Mouse (Mus musculus) large intestine, adult 2 months (tissue): ENCODE measurements around the gene Tbx2. TPM values are rescaled to one million over a fixed set of nuclear protein-coding genes. Genes with fewer than 3 reads are reported as not detected.

ENCODE experiments used
- DNase-seq: peaks from one replicate; pipeline ENCODE4 v3.0.0-alpha.2; 2012; ENCODE audit warnings: low read depth, low spot score
- WGBS: fragments of 180-500 bp; shearing (Covaris S2); methylation state at CpG from one replicate; pipeline ENCODE4 v1.1.7; 2018; 5-methylcytosine and 5-hydroxymethylcytosine counted together
- polyA plus RNA-seq: library from polyadenylated mRNA; depleted of rRNA; stranded (reverse); fragments of >200 nt; gene quantifications from 2 replicates; pipeline ENCODE4 v1.2.3, GENCODE M21; 2012

Tbx2 gene
- polyA plus RNA-seq, 1 experiment = 6.5 TPM

GRCm38 (mm10) chr11:85823181-85823580 is 9.2 kb upstream of the Tbx2 start:
- no peak for DNase-seq
- WGBS = 13% methylated on average over 6 of the region's 6 CpGs

GRCm38 (mm10) chr11:85823794-85824193 is 8.6 kb upstream of the Tbx2 start:
- 94% methylated on average over 4 of the region's 4 CpGs for WGBS

GRCm38 (mm10) chr11:85825031-85825430 is 7.3 kb upstream of the Tbx2 start:
- 88% methylated on average over 10 of the region's 10 CpGs for WGBS
- no peak for DNase-seq

More at GRCm38 (mm10) chr11:85823794-85824193, 8.6 kb upstream of the Tbx2 start:
- no peak for DNase-seq

- DNase-seq = no peak
- 71% methylated on average over 7 of the region's 7 CpGs for WGBS
Observed at GRCm38 (mm10) chr11:85825823-85826222, 6.5 kb upstream of the Tbx2 start.

- 49% methylated on average over 9 of the region's 9 CpGs for WGBS
- DNase-seq = no peak
Observed at GRCm38 (mm10) chr11:85827342-85827741, 5.0 kb upstream of the Tbx2 start.

GRCm38 (mm10) chr11:85828691-85829519 is 3.4 kb upstream of the Tbx2 start:
- WGBS = 37% methylated on average over 38 of the region's 38 CpGs
- DNase-seq = no peak

GRCm38 (mm10) chr11:85829520-85830440 is 2.6 kb upstream of the Tbx2 start:
- WGBS = 10% methylated on average over 59 of the region's 61 CpGs
- no peak for DNase-seq

GRCm38 (mm10) chr11:85830901-85831341 is 1.4 kb upstream of the Tbx2 start:
- WGBS = 11% methylated on average over 17 of the region's 17 CpGs
- no peak for DNase-seq

GRCm38 (mm10) chr11:85831656-85832230 is 608 bp upstream of the Tbx2 start:
- DNase-seq = no peak
- 4% methylated on average over 33 of the region's 33 CpGs for WGBS

- no peak for DNase-seq
- under 1% methylated on average over 53 of the region's 54 CpGs for WGBS
Observed at GRCm38 (mm10) chr11:85833081-85833521, 750 bp downstream of the Tbx2 start.

- 21% methylated on average over 11 of the region's 11 CpGs for WGBS
- no peak for DNase-seq
Observed at GRCm38 (mm10) chr11:85833761-85834385, 1.5 kb downstream of the Tbx2 start.

- WGBS = 22% methylated on average over 17 of the region's 17 CpGs
Observed at GRCm38 (mm10) chr11:85834386-85834931, 2.1 kb downstream of the Tbx2 start.

GRCm38 (mm10) chr11:85835001-85835752 is 2.8 kb downstream of the Tbx2 start:
- 21% methylated on average over 9 of the region's 9 CpGs for WGBS
- DNase-seq = no peak

More at GRCm38 (mm10) chr11:85834386-85834931, 2.1 kb downstream of the Tbx2 start:
- DNase-seq = no peak

- DNase-seq = no peak
- WGBS = 18% methylated on average over 16 of the region's 16 CpGs
Observed at GRCm38 (mm10) chr11:85835753-85836522, 3.6 kb downstream of the Tbx2 start.

GRCm38 (mm10) chr11:85836523-85837290 is 4.4 kb downstream of the Tbx2 start:
- WGBS = 14% methylated on average over 32 of the region's 32 CpGs
- DNase-seq = no peak

GRCm38 (mm10) chr11:85837291-85837647 is 4.9 kb downstream of the Tbx2 start:
- DNase-seq = no peak

More at GRCm38 (mm10) chr11:85837291-85837647, 4.9 kb downstream of the Tbx2 start:
- 6% methylated on average over 18 of the region's 18 CpGs for WGBS
